Mouse (Mus musculus): Measurements from ENCODE around the gene Wdr25.

Wdr25 gene

GRCm38 (mm10) chr12:108985025-108985424, 91.6 kb downstream of the Wdr25 start:
- DNase-seq (ENCODE audit: low read depth), result peak; percentile 33

GRCm38 (mm10) chr12:108987448-108987847, 94.0 kb downstream of the Wdr25 start:
- no peak for DNase-seq (ENCODE audit: low read depth)

GRCm38 (mm10) chr12:108990425-108990824, 97.0 kb downstream of the Wdr25 start:
- DNase-seq (ENCODE audit: low read depth), result no peak

GRCm38 (mm10) chr12:108993046-108993445, 99.6 kb downstream of the Wdr25 start:
- DNase-seq (ENCODE audit: low read depth), result peak; percentile 57

GRCm38 (mm10) chr12:108994436-108995031, 101.1 kb downstream of the Wdr25 start:
- DNase-seq (ENCODE audit: low read depth), result peak; percentile 93

GRCm38 (mm10) chr12:108995976-108996636, 102.7 kb downstream of the Wdr25 start:
- DNase-seq (ENCODE audit: low read depth), result peak; percentile 42

GRCm38 (mm10) chr12:108997249-108997648, 103.8 kb downstream of the Wdr25 start:
- no peak for DNase-seq (ENCODE audit: low read depth)

GRCm38 (mm10) chr12:109002978-109003377, 109.5 kb downstream of the Wdr25 start:
- DNase-seq (ENCODE audit: low read depth), result no peak

- no peak for DNase-seq (ENCODE audit: low read depth)
Observed at GRCm38 (mm10) chr12:109010070-109010649, 116.7 kb downstream of the Wdr25 start.

GRCm38 (mm10) chr12:109022181-109022691, 128.8 kb downstream of the Wdr25 start:
- no peak for DNase-seq (ENCODE audit: low read depth)

GRCm38 (mm10) chr12:109022966-109023365, 129.5 kb downstream of the Wdr25 start:
- DNase-seq (ENCODE audit: low read depth), result no peak

GRCm38 (mm10) chr12:109023780-109024179, 130.3 kb downstream of the Wdr25 start:
- DNase-seq (ENCODE audit: low read depth), result peak; percentile 38

GRCm38 (mm10) chr12:109037026-109037425, 143.6 kb downstream of the Wdr25 start:
- no peak for DNase-seq (ENCODE audit: low read depth)

GRCm38 (mm10) chr12:109038179-109038819, 144.9 kb downstream of the Wdr25 start:
- no peak for DNase-seq (ENCODE audit: low read depth)

GRCm38 (mm10) chr12:109039311-109039710, 145.9 kb downstream of the Wdr25 start:
- DNase-seq (ENCODE audit: low read depth), result peak; percentile 52

- peak; percentile 58 for DNase-seq (ENCODE audit: low read depth)
Observed at GRCm38 (mm10) chr12:109044497-109044896, 151.1 kb downstream of the Wdr25 start.

GRCm38 (mm10) chr12:109045581-109045980, 152.2 kb downstream of the Wdr25 start:
- DNase-seq (ENCODE audit: low read depth), result no peak

- no peak for DNase-seq (ENCODE audit: low read depth)
Observed at GRCm38 (mm10) chr12:109049949-109050348, 156.5 kb downstream of the Wdr25 start.

GRCm38 (mm10) chr12:109053020-109053806, 159.8 kb downstream of the Wdr25 start:
- DNase-seq (ENCODE audit: low read depth), result no peak

GRCm38 (mm10) chr12:109057736-109058135, 164.3 kb downstream of the Wdr25 start:
- DNase-seq (ENCODE audit: low read depth), result no peak

- DNase-seq (ENCODE audit: low read depth), result no peak
Observed at GRCm38 (mm10) chr12:109058660-109059059, 165.2 kb downstream of the Wdr25 start.
